Mouse (Mus musculus) MEL (cell line): ENCODE measurements at regions not wholly inside any gene's neighbourhood (a gene's known extent, or its start where the extent isn't known, plus 50 kb on each side); places are given as distances from the start of the nearest gene placed in this dataset.

Source experiments
- DNase-seq: peaks from one replicate; pipeline ENCODE4 v3.0.0; 2011; ENCODE audit warnings: low read depth, low spot score
- H3K27ac ChIP-seq: 2 replicates; pipeline ENCODE4 v1.5.1; 2012; ENCODE audit warnings: low read depth, mild to moderate bottlenecking, control low read depth, low read length, moderate library complexity; ENCODE audit not compliant: control insufficient read depth
- H3K27me3 ChIP-seq, 2 experiments: fragments of 150-350 bp in 1 of 2; sonication (generic) in 1 of 2; 2 replicates each; pipeline ENCODE4 v1.6.1; 2012; ENCODE audit warnings: low read length in 2 of 2, mild to moderate bottlenecking in 2 of 2, improper control_type of control experiment in 1 of 2, moderate library complexity in 1 of 2; ENCODE audit not compliant: insufficient read depth in 2 of 2, control insufficient read depth in 1 of 2
- H3K36me3 ChIP-seq, 2 experiments: 2 replicates each; pipeline ENCODE4 v1.6.1; 2012 to 2014; ENCODE audit warnings: low read length in 2 of 2, improper control_type of control experiment in 1 of 2, inconsistent platforms in 1 of 2, mild to moderate bottlenecking in 1 of 2; ENCODE audit not compliant: insufficient read depth in 2 of 2, control insufficient read depth in 1 of 2
- H3K4me1 ChIP-seq, 2 experiments: fragments of 150-350 bp in 1 of 2; sonication (generic) in 1 of 2; 2 replicates each; pipeline ENCODE4 v1.6.1; 2012; ENCODE audit warnings: low read length in 2 of 2, improper control_type of control experiment in 1 of 2, mild to moderate bottlenecking in 1 of 2; ENCODE audit not compliant: insufficient read depth in 2 of 2, control insufficient read depth in 1 of 2
- H3K4me3 ChIP-seq, 2 experiments: fragments of 150-350 bp in 1 of 2; sonication (generic) in 1 of 2; 2 replicates each; pipeline ENCODE4 v1.5.1; 2012; ENCODE audit warnings: low read depth in 2 of 2, low read length in 2 of 2, mild to moderate bottlenecking in 2 of 2, moderate library complexity in 2 of 2, control low read depth in 1 of 2, improper control_type of control experiment in 1 of 2; ENCODE audit not compliant: control insufficient read depth in 1 of 2, insufficient read depth in 1 of 2
- H3K79me2 ChIP-seq: 2 replicates; pipeline ENCODE4 v1.6.1; 2012; ENCODE audit warnings: mild to moderate bottlenecking, low read length, moderate library complexity; ENCODE audit not compliant: control insufficient read depth, poor library complexity, insufficient read depth
- H3K9ac ChIP-seq: 2 replicates; pipeline ENCODE4 v1.6.1; 2012; ENCODE audit warnings: low read depth, mild to moderate bottlenecking, control low read depth, low read length, moderate library complexity; ENCODE audit not compliant: control insufficient read depth, poor library complexity, severe bottlenecking
- H3K9me3 ChIP-seq: fragments of 150-350 bp; sonication (generic); replicated peaks from 2 replicates; pipeline ENCODE4 v1.6.1; 2012; ENCODE audit warnings: mild to moderate bottlenecking, low read length, improper control_type of control experiment, moderate library complexity; ENCODE audit not compliant: insufficient read depth
- CHD2 ChIP-seq: IDR thresholded peaks from 2 replicates; pipeline ENCODE4 v1.6.1; 2011; ENCODE audit warnings: low read length, improper control_type of control experiment
- CTCF ChIP-seq, 3 experiments: IDR thresholded peaks in 2 of 3; conservative IDR thresholded peaks in 1 of 3; 2 replicates each; pipeline ENCODE4 v1.5.1; 2011 to 2012; ENCODE audit warnings: low read length in 3 of 3, low read depth in 2 of 3, mild to moderate bottlenecking in 2 of 3, improper control_type of control experiment in 1 of 3, inconsistent platforms in 1 of 3, mixed read lengths in 1 of 3, moderate library complexity in 1 of 3; ENCODE audit not compliant: control insufficient read depth in 1 of 3, insufficient read depth in 1 of 3, poor library complexity in 1 of 3, severe bottlenecking in 1 of 3
- EP300 ChIP-seq, 2 experiments: IDR thresholded peaks; 2 replicates each; pipeline ENCODE4 v1.6.1; 2011; ENCODE audit warnings: improper control_type of control experiment in 2 of 2, low read length in 2 of 2, low read depth in 1 of 2, mild to moderate bottlenecking in 1 of 2
- GABPA ChIP-seq: IDR thresholded peaks from 2 replicates; pipeline ENCODE4 v1.6.1; 2012; ENCODE audit warnings: low read depth, mild to moderate bottlenecking, inconsistent platforms, low read length, improper control_type of control experiment, moderate library complexity
- GATA1 ChIP-seq: IDR thresholded peaks from 2 replicates; pipeline ENCODE4 v1.6.1; 2011; ENCODE audit warnings: low read depth, low read length, improper control_type of control experiment
- HCFC1 ChIP-seq: IDR thresholded peaks from 2 replicates; pipeline ENCODE4 v1.6.1; 2012; ENCODE audit warnings: low read depth, mild to moderate bottlenecking, inconsistent platforms, low read length, improper control_type of control experiment, moderate library complexity
- MAFK ChIP-seq: IDR thresholded peaks from 2 replicates; pipeline ENCODE4 v1.6.1; 2011; ENCODE audit warnings: low read depth, mild to moderate bottlenecking, low read length, improper control_type of control experiment, borderline replicate concordance
- MAX ChIP-seq: IDR thresholded peaks from 2 replicates; pipeline ENCODE4 v1.6.1; 2011; ENCODE audit warnings: low read length, improper control_type of control experiment
- MAZ ChIP-seq: IDR thresholded peaks from 2 replicates; pipeline ENCODE4 v1.6.1; 2012; ENCODE audit warnings: low read depth, mild to moderate bottlenecking, inconsistent platforms, low read length, improper control_type of control experiment
- MEF2A ChIP-seq: IDR thresholded peaks from 2 replicates; pipeline ENCODE4 v1.6.1; 2014; ENCODE audit warnings: low read depth, mild to moderate bottlenecking, inconsistent platforms, low read length, improper control_type of control experiment; ENCODE audit not compliant: poor library complexity, insufficient replicate concordance, severe bottlenecking; ENCODE audit errors: extremely low read depth
- MYB ChIP-seq: IDR thresholded peaks from 2 replicates; pipeline ENCODE4 v1.6.1; 2011; ENCODE audit warnings: mild to moderate bottlenecking, low read depth, low read length, improper control_type of control experiment
- NELFE ChIP-seq: IDR thresholded peaks from 2 replicates; pipeline ENCODE4 v1.6.1; 2011; ENCODE audit warnings: low read depth, low read length, improper control_type of control experiment
- NRF1 ChIP-seq: IDR thresholded peaks from 2 replicates; pipeline ENCODE4 v1.6.1; 2014; ENCODE audit warnings: low read depth, mild to moderate bottlenecking, inconsistent platforms, low read length, improper control_type of control experiment, moderate library complexity; ENCODE audit not compliant: poor library complexity, insufficient read depth, severe bottlenecking
- POLR2A ChIP-seq, 2 experiments: IDR thresholded peaks; 2 replicates each; pipeline ENCODE4 v1.6.1; 2011 to 2012; ENCODE audit warnings: low read length in 2 of 2, mild to moderate bottlenecking in 2 of 2, control low read depth in 1 of 2, improper control_type of control experiment in 1 of 2, low read depth in 1 of 2, moderate library complexity in 1 of 2; ENCODE audit not compliant: control insufficient read depth in 1 of 2, insufficient read depth in 1 of 2, poor library complexity in 1 of 2
- POLR2AphosphoS2 ChIP-seq: IDR thresholded peaks from 2 replicates; pipeline ENCODE4 v1.6.1; 2011; ENCODE audit warnings: low read length, improper control_type of control experiment
- RAD21 ChIP-seq: IDR thresholded peaks from 2 replicates; pipeline ENCODE4 v1.6.1; 2011; ENCODE audit warnings: mild to moderate bottlenecking, low read depth, low read length, improper control_type of control experiment
- SIN3A ChIP-seq: IDR thresholded peaks from 2 replicates; pipeline ENCODE4 v1.6.1; 2012; ENCODE audit warnings: low read length, improper control_type of control experiment, inconsistent platforms
- SMC3 ChIP-seq: IDR thresholded peaks from 2 replicates; pipeline ENCODE4 v1.6.1; 2011; ENCODE audit warnings: low read depth, low read length, improper control_type of control experiment
- TAL1 ChIP-seq: IDR thresholded peaks from 2 replicates; pipeline ENCODE4 v1.6.1; 2012; ENCODE audit warnings: mild to moderate bottlenecking, inconsistent platforms, low read length, moderate library complexity, mixed read lengths
- TCF12 ChIP-seq: IDR thresholded peaks from 2 replicates; pipeline ENCODE4 v1.6.1; 2014; ENCODE audit warnings: low read depth, mild to moderate bottlenecking, inconsistent platforms, low read length, improper control_type of control experiment, moderate library complexity
- UBTF ChIP-seq: IDR thresholded peaks from 2 replicates; pipeline ENCODE4 v1.6.1; 2012; ENCODE audit warnings: low read depth, mild to moderate bottlenecking, inconsistent platforms, low read length, improper control_type of control experiment, moderate library complexity, borderline replicate concordance; ENCODE audit not compliant: insufficient read depth
- USF2 ChIP-seq, 2 experiments: IDR thresholded peaks; 2 replicates each; pipeline ENCODE4 v1.6.1; 2011 to 2012; ENCODE audit warnings: improper control_type of control experiment in 2 of 2, low read length in 2 of 2, borderline replicate concordance in 1 of 2, inconsistent platforms in 1 of 2, low read depth in 1 of 2, mild to moderate bottlenecking in 1 of 2; ENCODE audit not compliant: insufficient read depth in 1 of 2
- ZC3H11A ChIP-seq: IDR thresholded peaks from 2 replicates; pipeline ENCODE4 v1.6.1; 2012; ENCODE audit warnings: low read depth, mild to moderate bottlenecking, inconsistent platforms, low read length, improper control_type of control experiment
- ZKSCAN1 ChIP-seq: IDR thresholded peaks from 2 replicates; pipeline ENCODE4 v1.6.1; 2012; ENCODE audit warnings: low read depth, mild to moderate bottlenecking, inconsistent platforms, low read length, improper control_type of control experiment, moderate library complexity
- ZMIZ1 ChIP-seq: IDR thresholded peaks from 2 replicates; pipeline ENCODE4 v1.6.1; 2012; ENCODE audit warnings: low read depth, mild to moderate bottlenecking, inconsistent platforms, low read length, improper control_type of control experiment, moderate library complexity
- ZNF384 ChIP-seq: IDR thresholded peaks from 2 replicates; pipeline ENCODE4 v1.6.1; 2012; ENCODE audit warnings: low read depth, mild to moderate bottlenecking, inconsistent platforms, low read length, improper control_type of control experiment

- Histone ChIP-seq H3K27ac (no peak overlapping the region), H3K27me3 (no peaks in the 10 kb centered on the region), H3K36me3 (no peaks in the 10 kb centered on the region), H3K9ac (no peak overlapping the region), H3K9me3 (no peaks in the 10 kb centered on the region), H3K4me3 (no peak overlapping the region), H3K4me1 (no peaks in the 10 kb centered on the region), H3K79me2 (no peaks in the 10 kb centered on the region; the same call in 1 of the 2 replicates)
- no peak for DNase-seq
- TF ChIP-seq HCFC1 (no peak), TCF12 (no peak), ZNF384 (no peak), MAFK (no peak), MAZ (no peak), CHD2 (no peak), TAL1 (no peak), CTCF (IDR thresholded peaks at IDR 0.05 in 2 of 3, conservative IDR thresholded peaks at IDR 0.05 in 1 of 3; ENCODE audit: control insufficient read depth in 1 of 3, insufficient read depth in 1 of 3, low read depth in 2 of 3, low read length in 3 of 3, poor library complexity in 1 of 3, severe bottlenecking in 1 of 3) (no peak), ZMIZ1 (no peak), GABPA (no peak), ZC3H11A (no peak), USF2 (IDR thresholded peaks at IDR 0.05; ENCODE audit: borderline replicate concordance in 1 of 2, insufficient read depth in 1 of 2, low read depth in 1 of 2, low read length in 2 of 2) (no peak), EP300 (IDR thresholded peaks at IDR 0.05; ENCODE audit: low read depth in 1 of 2, low read length in 2 of 2) (no peak)
These were observed 688.4 kb upstream of the Cdh8 start for GRCm38 (mm10) chr8:100104412-100105365.

- no peaks in the 10 kb centered on the region for H3K36me3 ChIP-seq
- H3K9ac ChIP-seq = no peak overlapping the region
- H3K4me1 ChIP-seq = no peaks in the 10 kb centered on the region
- no peak overlapping the region for H3K27ac ChIP-seq
- no peak for DNase-seq
- TF ChIP-seq SIN3A = no peak
- no peak for TF ChIP-seq ZC3H11A
- TF ChIP-seq CHD2 = no peak
- no peak for TF ChIP-seq CTCF (IDR thresholded peaks at IDR 0.05 in 2 of 3, conservative IDR thresholded peaks at IDR 0.05 in 1 of 3; ENCODE audit: control insufficient read depth in 1 of 3, insufficient read depth in 1 of 3, low read depth in 2 of 3, low read length in 3 of 3, poor library complexity in 1 of 3, severe bottlenecking in 1 of 3)
- no peak for TF ChIP-seq NRF1
- TF ChIP-seq SMC3 = no peak
- no peak for TF ChIP-seq GABPA
- no peak for TF ChIP-seq MAX
- TF ChIP-seq USF2 (IDR thresholded peaks at IDR 0.05; ENCODE audit: borderline replicate concordance in 1 of 2, insufficient read depth in 1 of 2, low read depth in 1 of 2, low read length in 2 of 2) = no peak
- TF ChIP-seq ZKSCAN1 = no peak
- no peak for TF ChIP-seq ZNF384
- TF ChIP-seq MAZ = no peak
- TF ChIP-seq GATA1 = no peak
- no peak for TF ChIP-seq RAD21
- TF ChIP-seq MYB = no peak
- TF ChIP-seq NELFE = no peak
- TF ChIP-seq POLR2AphosphoS2 = no peak
- TF ChIP-seq UBTF = no peak
- no peak for TF ChIP-seq POLR2A (IDR thresholded peaks at IDR 0.05; ENCODE audit: control insufficient read depth in 1 of 2, insufficient read depth in 1 of 2, low read depth in 1 of 2, low read length in 2 of 2, poor library complexity in 1 of 2)
- TF ChIP-seq MEF2A = no peak
- no peaks in the 10 kb centered on the region for H3K27me3 ChIP-seq
- H3K9me3 ChIP-seq = no peaks in the 10 kb centered on the region
- H3K79me2 ChIP-seq = no peaks in the 10 kb centered on the region; the same call in 1 of the 2 replicates
- H3K4me3 ChIP-seq = no peak overlapping the region
These were observed 685.7 kb upstream of the Cdh8 start for GRCm38 (mm10) chr8:100101957-100102356.
